ENCODE assay signal across 23 mouse cellular contexts in the genomic region with DNA sequence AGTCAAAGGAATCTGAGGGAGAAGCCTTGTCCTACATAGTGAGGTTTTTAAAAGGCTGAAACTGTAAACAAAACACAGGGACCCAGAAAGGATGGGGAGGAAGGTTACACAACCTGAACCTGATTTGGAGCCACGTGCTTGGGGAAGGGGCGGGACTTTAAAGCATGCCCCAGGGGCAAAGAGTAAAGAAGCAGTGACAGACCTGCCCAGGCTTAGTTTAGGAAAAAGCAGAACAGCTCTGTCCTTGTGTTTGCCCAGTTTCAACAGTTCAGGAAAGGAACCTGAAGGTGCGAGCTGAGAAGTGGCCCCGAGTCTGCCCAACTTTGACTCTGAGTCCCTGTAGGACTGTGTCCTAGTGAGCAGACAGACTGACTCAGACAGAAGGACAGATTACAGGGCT. TPM values are rescaled to one million over a fixed set of nuclear protein-coding genes. Genes with fewer than 3 reads are reported as not detected.
DNase-seq lines count a peak whose midpoint lies in the region; ATAC-seq and TF ChIP-seq lines count a peak whose summit lies in the region.
"Had no signal": no experiment of that assay in that cellular context is flagged by ENCODE, and none has a peak within 500 bp of the region (broad histone marks: within the 10 kb centered on the region; RNA-seq: fewer than 3 reads in every experiment).

No protein-coding gene starts in this region.

- WGBS in kidney, embryonic 15.5 days = 66% methylated on average over 4 of the region's 4 CpGs
- WGBS in liver, embryonic 16.5 days (ENCODE audit: insufficient replicate concordance) = 32% methylated on average over 4 of the region's 4 CpGs
- 73% methylated on average over 4 of the region's 4 CpGs for WGBS in forebrain, embryonic 12.5 days

- no peak for TF ChIP-seq POLR2A in CH12.LX (IDR thresholded peaks at IDR 0.05; ENCODE audit: low read depth, low read length)

- no peak overlapping the region for H3K9ac ChIP-seq in kidney, embryonic 15.5 days
- no peak overlapping the region for H3K9ac ChIP-seq in CH12.LX (ENCODE audit: insufficient read depth, low read depth)
- H3K9ac ChIP-seq in liver, embryonic 16.5 days (ENCODE audit: low read depth, low read length) = no peak overlapping the region
- no peak overlapping the region for H3K9ac ChIP-seq in forebrain, embryonic 12.5 days
- H3K9ac ChIP-seq: forebrain, postnatal 0 days; intestine, embryonic 15.5 days; limb, embryonic 13.5 days; midbrain, embryonic 12.5 days had no signal

- ATAC-seq in kidney, embryonic 15.5 days (replicated peaks; ENCODE audit: low FRiP score) = no peak
- peak; percentile 65 for ATAC-seq in liver, embryonic 16.5 days (ENCODE audit: low read depth)
- no peak for ATAC-seq in forebrain, embryonic 12.5 days (ENCODE audit: low FRiP score)
- ATAC-seq: forebrain, postnatal 0 days; hindbrain, embryonic 16.5 days; intestine, embryonic 15.5 days had no signal

- H3K4me2 ChIP-seq in kidney, embryonic 15.5 days = no peak overlapping the region
- no peak overlapping the region for H3K4me2 ChIP-seq in CH12.LX (ENCODE audit: insufficient read depth, low read depth, poor library complexity, severe bottlenecking)
- H3K4me2 ChIP-seq in liver, embryonic 16.5 days (ENCODE audit: low read depth, low read length) = no peak overlapping the region
- H3K4me2 ChIP-seq in forebrain, embryonic 12.5 days = no peak overlapping the region
- H3K4me2 ChIP-seq: intestine, embryonic 15.5 days; limb, embryonic 13.5 days; midbrain, embryonic 12.5 days had no signal

- TF ChIP-seq RAD21 in CH12.LX (IDR thresholded peaks at IDR 0.05; ENCODE audit: low read depth, low read length) = no peak

- H3K36me3 ChIP-seq in kidney, embryonic 15.5 days = no peaks in the 10 kb centered on the region
- H3K36me3 ChIP-seq in CH12.LX (replicated peaks in 1 of 2; ENCODE audit: control insufficient read depth in 1 of 2, insufficient read depth in 1 of 2, low read length in 1 of 2) = no peaks in the 10 kb centered on the region
- H3K36me3 ChIP-seq in liver, embryonic 16.5 days (ENCODE audit: control insufficient read depth, insufficient read depth) = no peaks in the 10 kb centered on the region
- no peaks in the 10 kb centered on the region for H3K36me3 ChIP-seq in forebrain, embryonic 12.5 days (replicated peaks)
- H3K36me3 ChIP-seq: forebrain, embryonic 10.5 days; intestine, embryonic 15.5 days; limb, embryonic 13.5 days; midbrain, embryonic 12.5 days had no signal

- H3K9me3 ChIP-seq in kidney, embryonic 15.5 days (replicated peaks) = no peaks in the 10 kb centered on the region
- H3K9me3 ChIP-seq in CH12.LX (replicated peaks; ENCODE audit: low read length) = no peaks in the 10 kb centered on the region
- H3K9me3 ChIP-seq in liver, embryonic 16.5 days (replicated peaks; ENCODE audit: control insufficient read depth, low read length) = no peaks in the 10 kb centered on the region
- no peaks in the 10 kb centered on the region for H3K9me3 ChIP-seq in forebrain, embryonic 12.5 days
- H3K9me3 ChIP-seq: forebrain, embryonic 10.5 days; intestine, embryonic 15.5 days; limb, embryonic 13.5 days; midbrain, embryonic 12.5 days had no signal

- H3K4me1 ChIP-seq in kidney, embryonic 15.5 days = peaks cover 5% of the 10 kb centered on the region; the same call in 1 of the 2 replicates
- peaks cover 0 to 25% of the 10 kb centered on the region in 2 experiments; a peak in 2 of 4 replicates for H3K4me1 ChIP-seq in CH12.LX (ENCODE audit: control insufficient read depth in 1 of 2, insufficient read depth in 2 of 2)
- H3K4me1 ChIP-seq in brown adipose tissue, adult 24 weeks (ENCODE audit: control insufficient read depth, insufficient read depth, insufficient read length, low read length) = peaks cover 13% of the 10 kb centered on the region
- no peaks in the 10 kb centered on the region for H3K4me1 ChIP-seq in liver, embryonic 16.5 days (ENCODE audit: control insufficient read depth, low read depth, low read length)
- H3K4me1 ChIP-seq in forebrain, embryonic 12.5 days = peaks cover 12% of the 10 kb centered on the region; the same call in 1 of the 2 replicates
- H3K4me1 ChIP-seq: intestine, embryonic 15.5 days had no signal

- dilution Hi-C loops in CH12.LX (cut with MboI; ENCODE audit: extremely low pct_ligation_motif_present, extremely low pct_unique_long_range_greater_than_20kb, low sequenced_read_pairs) = no loop called here

- in situ Hi-C loops in CH12.LX (cut with MboI; ENCODE audit: low pct_ligation_motif_present, low pct_unique_long_range_greater_than_20kb, low sequenced_read_pairs) = no loop called here

- no peaks in the 10 kb centered on the region for H3K27me3 ChIP-seq in kidney, embryonic 15.5 days
- H3K27me3 ChIP-seq in CH12.LX (replicated peaks) = no peaks in the 10 kb centered on the region
- H3K27me3 ChIP-seq in liver, embryonic 16.5 days (ENCODE audit: control insufficient read depth, insufficient read depth, low read depth, low read length) = no peaks in the 10 kb centered on the region
- no peaks in the 10 kb centered on the region for H3K27me3 ChIP-seq in forebrain, embryonic 12.5 days
- H3K27me3 ChIP-seq: intestine, embryonic 15.5 days; limb, embryonic 13.5 days; midbrain, embryonic 12.5 days had no signal

- H3K79me2 ChIP-seq in CH12.LX (replicated peaks; ENCODE audit: control insufficient read depth, extremely low read depth, insufficient read depth, poor library complexity, severe bottlenecking) = no peaks in the 10 kb centered on the region

- peak; percentile 21 to 46 for DNase-seq in kidney, postnatal 25 days
- DNase-seq in CH12.LX (ENCODE audit: extremely low read depth) = peak; percentile 3
- no peak for DNase-seq in ovary, postnatal 10 days (ENCODE audit: low spot score)
- DNase-seq: adrenal gland, postnatal 10 days; cerebellum, adult 9-10 months; forebrain, postnatal 0 days; gastrocnemius, postnatal 14 days; heart, adult 2 months; heart, postnatal 36 days; lung, adult 2 months; lung, postnatal 14 days; thymus, postnatal 25 days had no signal

- no peak overlapping the region for H3K4me3 ChIP-seq in kidney, embryonic 15.5 days (replicated peaks)
- H3K4me3 ChIP-seq in CH12.LX (replicated peaks in 1 of 3; ENCODE audit: low read depth in 2 of 3, low read length in 2 of 3, poor library complexity in 1 of 3) = no peak overlapping the region
- no peak overlapping the region for H3K4me3 ChIP-seq in brown adipose tissue, adult 24 weeks (ENCODE audit: insufficient read depth, low read depth, low read length)
- H3K4me3 ChIP-seq in liver, embryonic 16.5 days (ENCODE audit: low read depth, low read length) = no peak overlapping the region
- no peak overlapping the region for H3K4me3 ChIP-seq in forebrain, embryonic 12.5 days (replicated peaks)
- H3K4me3 ChIP-seq: forebrain, embryonic 10.5 days; heart, adult 2 months; intestine, embryonic 15.5 days; layer of hippocampus, adult 2 months; limb, embryonic 13.5 days; midbrain, embryonic 12.5 days had no signal

- no peak for TF ChIP-seq EP300 in CH12.LX (IDR thresholded peaks at IDR 0.05; ENCODE audit: low read length)

- no peak overlapping the region for H3K27ac ChIP-seq in kidney, embryonic 15.5 days
- no peak overlapping the region for H3K27ac ChIP-seq in CH12.LX (ENCODE audit: insufficient read depth, low read depth)
- H3K27ac ChIP-seq in brown adipose tissue, adult 24 weeks (replicated peaks; ENCODE audit: low read depth, low read length) = 0 out of 2 replicates have a peak overlapping the region, but pooled peaks have one; percentile 2
- no peak overlapping the region for H3K27ac ChIP-seq in liver, embryonic 16.5 days (ENCODE audit: low read length)
- no peak overlapping the region for H3K27ac ChIP-seq in forebrain, embryonic 12.5 days
- H3K27ac ChIP-seq: forebrain, embryonic 10.5 days; heart, adult 2 months; intestine, embryonic 15.5 days; kidney, postnatal 0 days; layer of hippocampus, adult 2 months; limb, embryonic 13.5 days; midbrain, embryonic 12.5 days had no signal

- no peak for TF ChIP-seq CTCF in CH12.LX (conservative IDR thresholded peaks at IDR 0.05 in 1 of 2, IDR thresholded peaks at IDR 0.05 in 1 of 2; ENCODE audit: low read depth in 2 of 2, low read length in 2 of 2)

TF ChIP-seq in CH12.LX, 34 proteins besides CTCF, POLR2A, EP300 and RAD21:
- TF ChIP-seq CHD2 (IDR thresholded peaks at IDR 0.05; ENCODE audit: low read length) (no peak), E2F4 (IDR thresholded peaks at IDR 0.05; ENCODE audit: insufficient replicate concordance, low read depth, low read length) (no peak)

RNA-seq across cellular contexts. Expression of a gene that starts 23.1 kb away (rescaled TPM):
- 49.0 and 50.1 TPM in 2 replicates for polyA plus RNA-seq in kidney, embryonic 15.5 days (2015; fragmentation: Nextera tagmentation; extraction: Ambion mirVana)
- total RNA-seq in CH12.LX (2012; rRNA removed) (not detected in 2 replicates), CH12.LX (2014; rRNA removed) (0.05 TPM in 1 of 2 replicates, not detected in the other)
- polyA plus RNA-seq in CH12.LX (2012; ENCODE audit: insufficient read length, low read depth) = not detected in 2 replicates
- polyA plus RNA-seq in brown adipose tissue, adult 24 weeks (2012; ENCODE audit: insufficient read depth, insufficient read length, missing spikeins) = 3.3 and 5.2 TPM in 2 replicates
- polyA plus RNA-seq in liver, embryonic 16.5 days (2015; fragmentation: Nextera tagmentation; extraction: Ambion mirVana) = 1.2 and 1.7 TPM in 2 replicates
- polyA plus RNA-seq in forebrain, embryonic 12.5 days (2016; fragmentation: Nextera tagmentation; extraction: Ambion mirVana) = 258 and 264 TPM in 2 replicates
